Mouse (Mus musculus) midbrain, embryonic 14.5 days (tissue): ENCODE data around the gene Dlx5. TPM values are rescaled to one million over a fixed set of nuclear protein-coding genes. Genes with fewer than 3 reads are reported as not detected.
A peak's percentile ranks its signal among the peaks of the same experiment; 100 is the strongest.

Experiments used
- ATAC-seq: fragments of 200-750 bp; cut with Nextera tagmentation; 2 replicates; pipeline ENCODE4 v1.8.0; 2017; ENCODE audit warnings: moderate number of reproducible peaks, moderate library complexity; ENCODE audit not compliant: low FRiP score, low TSS enrichment
- DNase-seq: peaks from one replicate; pipeline ENCODE4 v3.0.0-alpha.2; 2015
- H3K27ac ChIP-seq: fragments of 300-500 bp; sonication (generic); replicated peaks from 2 replicates; pipeline ENCODE4 v1.5.1; 2014; ENCODE audit warnings: mild to moderate bottlenecking, low read depth, low read length, moderate library complexity
- H3K27me3 ChIP-seq: fragments of 300-500 bp; sonication (generic); 2 replicates; pipeline ENCODE4 v1.6.1; 2014; ENCODE audit warnings: low read length, control low read depth, mixed read lengths; ENCODE audit not compliant: control insufficient read depth, insufficient read depth
- H3K36me3 ChIP-seq: fragments of 300-500 bp; sonication (generic); 2 replicates; pipeline ENCODE4 v1.6.1; 2014; ENCODE audit warnings: low read length, control low read depth; ENCODE audit not compliant: control insufficient read depth, insufficient read depth
- H3K4me1 ChIP-seq: fragments of 300-500 bp; sonication (generic); 2 replicates; pipeline ENCODE4 v1.6.1; 2014; ENCODE audit warnings: mild to moderate bottlenecking, antibody characterized with exemption, low read length, control low read depth; ENCODE audit not compliant: control insufficient read depth, insufficient read depth
- H3K4me2 ChIP-seq: fragments of 300-500 bp; sonication (generic); 2 replicates; pipeline ENCODE4 v1.6.1; 2014; ENCODE audit warnings: mild to moderate bottlenecking, low read length, moderate library complexity
- H3K4me3 ChIP-seq: fragments of 300-500 bp; sonication (generic); replicated peaks from 2 replicates; pipeline ENCODE4 v1.5.1; 2014; ENCODE audit warnings: low read depth, low read length
- H3K9ac ChIP-seq: fragments of 300-500 bp; sonication (generic); replicated peaks from 2 replicates; pipeline ENCODE4 v1.6.1; 2014; ENCODE audit warnings: mild to moderate bottlenecking, low read length, moderate library complexity
- H3K9me3 ChIP-seq: fragments of 300-500 bp; sonication (generic); 2 replicates; pipeline ENCODE4 v1.6.1; 2016; ENCODE audit warnings: low read length, control low read depth, mixed read lengths; ENCODE audit not compliant: control insufficient read depth
- WGBS: fragments of 180-500 bp; shearing (Covaris S2); extraction: QIAGEN DNeasy Blood & Tissue Kit; methylation state at CpG from one replicate; pipeline ENCODE4 v1.1.7; 2014; 5-methylcytosine and 5-hydroxymethylcytosine counted together
- polyA plus RNA-seq: library from polyadenylated mRNA; unstranded; fragments of >200 nt; fragmentation: Nextera tagmentation; extraction: Ambion mirVana; gene quantifications from 2 replicates; pipeline ENCODE4 v1.2.1, GENCODE M21; 2014

Dlx5 gene
- polyA plus RNA-seq, 1 experiment from 2014 or later = 0.26 TPM

GRCm38 (mm10) chr6:6863160-6863870 lies 18.6 kb downstream of the Dlx5 start, which contains the start of gene Dlx6:
Dlx6 (plus strand) TSS chr6:6863334.
- no peaks in the 10 kb centered on the region for H3K36me3 ChIP-seq
- DNase-seq = peak; percentile 74
- peaks cover 88% of the 10 kb centered on the region for H3K27me3 ChIP-seq
- ATAC-seq = peak; percentile 60
- peak within 1 kb of the TSS; percentile 56; the same call in 1 of the 2 replicates for H3K27ac ChIP-seq
- peak within 1 kb of the TSS; percentile 58 for H3K4me2 ChIP-seq
- WGBS = 1% methylated on average over 40 of the region's 52 CpGs
- peaks cover 6% of the 10 kb centered on the region; the same call in 1 of the 2 replicates for H3K4me1 ChIP-seq
- no peaks in the 10 kb centered on the region for H3K9me3 ChIP-seq
- 0 out of 2 replicates have a peak within 1 kb of the TSS, but pooled peaks have one; percentile 29 for H3K9ac ChIP-seq
- H3K4me3 ChIP-seq = peak within 1 kb of the TSS; percentile 35

- Histone ChIP-seq H3K9ac (no peak overlapping the region), H3K27ac (no peak overlapping the region)
- DNase-seq = peak; percentile 86
These were observed 19.3 kb downstream of the Dlx5 start for GRCm38 (mm10) chr6:6862611-6863010.

GRCm38 (mm10) chr6:6861798-6862428 lies 20.0 kb downstream of the Dlx5 start:
- no peak overlapping the region for H3K9ac ChIP-seq
- peaks cover 6% of the 10 kb centered on the region; the same call in 1 of the 2 replicates for H3K4me1 ChIP-seq
- peak overlapping the region; percentile 35; the same call in 1 of the 2 replicates for H3K4me3 ChIP-seq
- no peaks in the 10 kb centered on the region for H3K9me3 ChIP-seq
- 2% methylated on average over 11 of the region's 11 CpGs for WGBS
- DNase-seq = peak; percentile 43
- ATAC-seq = no peak
- H3K27me3 ChIP-seq = peaks cover 91% of the 10 kb centered on the region
- peak overlapping the region; percentile 58 for H3K4me2 ChIP-seq
- H3K36me3 ChIP-seq = no peaks in the 10 kb centered on the region
- no peak overlapping the region for H3K27ac ChIP-seq

More at GRCm38 (mm10) chr6:6862611-6863010, 19.3 kb downstream of the Dlx5 start:
- Histone ChIP-seq H3K36me3 (no peaks in the 10 kb centered on the region), H3K9me3 (no peaks in the 10 kb centered on the region), H3K27me3 (peaks cover 90% of the 10 kb centered on the region), H3K4me1 (peaks cover 6% of the 10 kb centered on the region; the same call in 1 of the 2 replicates), H3K4me3 (peak overlapping the region; percentile 35), H3K4me2 (peak overlapping the region; percentile 58)
- WGBS = under 1% methylated on average over 23 of the region's 23 CpGs
- peak; percentile 74; the same call in 1 of the 2 replicates for ATAC-seq

GRCm38 (mm10) chr6:6861086-6861797 lies 20.6 kb downstream of the Dlx5 start:
- ATAC-seq = no peak
- Histone ChIP-seq H3K36me3 (no peaks in the 10 kb centered on the region), H3K4me2 (peak overlapping the region; percentile 8; the same call in 1 of the 2 replicates), H3K27me3 (peaks cover 91% of the 10 kb centered on the region), H3K4me1 (peaks cover 6% of the 10 kb centered on the region; the same call in 1 of the 2 replicates), H3K9me3 (no peaks in the 10 kb centered on the region), H3K9ac (no peak overlapping the region; the same call in 1 of the 2 replicates), H3K4me3 (0 out of 2 replicates have a peak overlapping the region, but pooled peaks have one; percentile 7), H3K27ac (peak overlapping the region; percentile 57; the same call in 1 of the 2 replicates)
- WGBS = 2% methylated on average over 21 of the region's 21 CpGs
- DNase-seq = peak; percentile 37

GRCm38 (mm10) chr6:6860411-6861085 lies 21.3 kb downstream of the Dlx5 start:
- WGBS = 0% methylated on average over 33 of the region's 33 CpGs
- peak; percentile 62 for DNase-seq
- H3K9me3 ChIP-seq = no peaks in the 10 kb centered on the region
- 0 out of 2 replicates have a peak overlapping the region, but pooled peaks have one; percentile 6 for H3K9ac ChIP-seq
- peak overlapping the region; percentile 57 for H3K27ac ChIP-seq
- peaks cover 6% of the 10 kb centered on the region; the same call in 1 of the 2 replicates for H3K4me1 ChIP-seq
- peak overlapping the region; percentile 30 for H3K4me2 ChIP-seq
- ATAC-seq = no peak
- H3K4me3 ChIP-seq = peak overlapping the region; percentile 7
- H3K27me3 ChIP-seq = peaks cover 89% of the 10 kb centered on the region
- no peaks in the 10 kb centered on the region for H3K36me3 ChIP-seq

- Histone ChIP-seq H3K4me1 (peaks cover 6% of the 10 kb centered on the region; the same call in 1 of the 2 replicates), H3K4me3 (peak overlapping the region; percentile 7; the same call in 1 of the 2 replicates), H3K4me2 (peak overlapping the region; percentile 30), H3K36me3 (no peaks in the 10 kb centered on the region), H3K9me3 (no peaks in the 10 kb centered on the region), H3K27ac (peak overlapping the region; percentile 57), H3K9ac (0 out of 2 replicates have a peak overlapping the region, but pooled peaks have one; percentile 6), H3K27me3 (peaks cover 89% of the 10 kb centered on the region)
- WGBS = under 1% methylated on average over 21 of the region's 21 CpGs
- DNase-seq (peak; percentile 34), ATAC-seq (no peak)
These were observed 21.9 kb downstream of the Dlx5 start for GRCm38 (mm10) chr6:6859950-6860410.

- H3K27me3 ChIP-seq = peaks cover 89% of the 10 kb centered on the region
- DNase-seq = peak; percentile 40
These were observed 22.6 kb downstream of the Dlx5 start for GRCm38 (mm10) chr6:6859111-6859949.

More at GRCm38 (mm10) chr6:6859111-6859949, 22.6 kb downstream of the Dlx5 start:
- Histone ChIP-seq H3K9ac (no peak overlapping the region), H3K4me2 (peak overlapping the region; percentile 30; the same call in 1 of the 2 replicates), H3K36me3 (no peaks in the 10 kb centered on the region), H3K9me3 (no peaks in the 10 kb centered on the region), H3K4me3 (peak overlapping the region; percentile 7; the same call in 1 of the 2 replicates), H3K27ac (no peak overlapping the region), H3K4me1 (peaks cover 6% of the 10 kb centered on the region; the same call in 1 of the 2 replicates)
- no peak for ATAC-seq
- WGBS = 0% methylated on average over 19 of the region's 19 CpGs
